Mouse (Mus musculus) retina, embryonic 14.5 days (tissue): ENCODE data around the gene Tmprss4.

ENCODE experiments used
- DNase-seq: peaks from one replicate; pipeline ENCODE4 v3.0.0-alpha.2; 2015; ENCODE audit warnings: low spot score

The Tmprss4 gene

GRCm38 (mm10) chr9:45203797-45204410, at the start of gene Tmprss4:
Tmprss4 (minus strand) TSS chr9:45204092.
- no peak for DNase-seq

GRCm38 (mm10) chr9:45252395-45252794, 48.5 kb upstream of the Tmprss4 start:
- DNase-seq: no peak

- DNase-seq: no peak
Observed at GRCm38 (mm10) chr9:45251990-45252389, 48.1 kb upstream of the Tmprss4 start.

- DNase-seq: no peak
Observed at GRCm38 (mm10) chr9:45251281-45251680, 47.4 kb upstream of the Tmprss4 start.

GRCm38 (mm10) chr9:45250306-45250705, 46.4 kb upstream of the Tmprss4 start:
- no peak for DNase-seq

GRCm38 (mm10) chr9:45247536-45247935, 43.6 kb upstream of the Tmprss4 start:
- no peak for DNase-seq

- no peak for DNase-seq
Observed at GRCm38 (mm10) chr9:45246060-45246459, 42.2 kb upstream of the Tmprss4 start.

- DNase-seq: no peak
Observed at GRCm38 (mm10) chr9:45245432-45245831, 41.5 kb upstream of the Tmprss4 start.

GRCm38 (mm10) chr9:45241397-45241796, 37.5 kb upstream of the Tmprss4 start:
- DNase-seq: no peak

GRCm38 (mm10) chr9:45236744-45237143, 32.9 kb upstream of the Tmprss4 start:
- DNase-seq: no peak

GRCm38 (mm10) chr9:45235668-45236227, 31.9 kb upstream of the Tmprss4 start:
- DNase-seq: no peak

GRCm38 (mm10) chr9:45229359-45229758, 25.5 kb upstream of the Tmprss4 start:
- DNase-seq: no peak

GRCm38 (mm10) chr9:45221567-45221966, 17.7 kb upstream of the Tmprss4 start:
- DNase-seq: peak; percentile 89

GRCm38 (mm10) chr9:45219644-45220043, 15.8 kb upstream of the Tmprss4 start:
- DNase-seq: no peak

- DNase-seq: no peak
Observed at GRCm38 (mm10) chr9:45215526-45216179, 11.8 kb upstream of the Tmprss4 start.

GRCm38 (mm10) chr9:45212001-45212400, 8.1 kb upstream of the Tmprss4 start:
- DNase-seq: no peak

GRCm38 (mm10) chr9:45207015-45207743, 3.3 kb upstream of the Tmprss4 start:
- DNase-seq: no peak

- no peak for DNase-seq
Observed at GRCm38 (mm10) chr9:45206121-45206520, 2.2 kb upstream of the Tmprss4 start.

GRCm38 (mm10) chr9:45205143-45205542, 1.3 kb upstream of the Tmprss4 start:
- no peak for DNase-seq

- DNase-seq: no peak
Observed at GRCm38 (mm10) chr9:45202021-45202798, 1.7 kb downstream of the Tmprss4 start.

GRCm38 (mm10) chr9:45201319-45201947, 2.5 kb downstream of the Tmprss4 start:
- no peak for DNase-seq

GRCm38 (mm10) chr9:45197549-45197948, 6.3 kb downstream of the Tmprss4 start:
- no peak for DNase-seq
